Mouse (Mus musculus) gastrocnemius, adult 2 months (tissue): ENCODE results near the gene Efcab3. TPM values are rescaled to one million over a fixed set of nuclear protein-coding genes. Genes with fewer than 3 reads are reported as not detected.

Experiments used
- DNase-seq: peaks from one replicate; pipeline ENCODE4 v3.0.0; 2022
- H3K27ac ChIP-seq: fragments of 200-600 bp; 2 replicates; pipeline ENCODE4 v1.8.1; 2022; ENCODE audit warnings: mild to moderate bottlenecking
- H3K4me3 ChIP-seq: fragments of 200-600 bp; 2 replicates; pipeline ENCODE4 v1.8.1; 2022; ENCODE audit warnings: mild to moderate bottlenecking, moderate library complexity
- CTCF ChIP-seq: fragments of 200-600 bp; IDR thresholded peaks from 2 replicates; pipeline ENCODE4 v1.8.1; 2022; ENCODE audit warnings: antibody characterized with exemption, mild to moderate bottlenecking, moderate library complexity
- intact Hi-C: fragments of 180-260 bp; cut with DNase I; formaldehyde crosslinking; loops from one replicate; pipeline ENCODE4 v1.15.1; 2025
- total RNA-seq, 2 experiments: library from RNA; stranded (reverse); gene quantifications; 2 replicates each; pipeline ENCODE4 v1.2.3; 2021

Efcab3 gene
- total RNA-seq, 2 experiments from 2014 or later = not detected

- Histone ChIP-seq H3K4me3 (no peak overlapping the region), H3K27ac (no peak overlapping the region)
- intact Hi-C loops = no loop called here
- no peak for DNase-seq
- TF ChIP-seq CTCF = no peak
Observed at GRCm38 (mm10) chr11:105151226-105152016, 88.0 kb downstream of the Efcab3 start.

GRCm38 (mm10) chr11:105152017-105152300, 88.6 kb downstream of the Efcab3 start:
- Histone ChIP-seq H3K27ac (no peak overlapping the region), H3K4me3 (no peak overlapping the region)
- intact Hi-C loops = no loop called here
- DNase-seq = no peak
- TF ChIP-seq CTCF = no peak

- intact Hi-C loops = no loop called here
Observed at GRCm38 (mm10) chr11:105152357-105152899, 89.0 kb downstream of the Efcab3 start.

GRCm38 (mm10) chr11:105153068-105153833, 89.9 kb downstream of the Efcab3 start:
- intact Hi-C loops = no loop called here
- TF ChIP-seq CTCF = no peak
- Histone ChIP-seq H3K4me3 (no peak overlapping the region), H3K27ac (no peak overlapping the region)
- DNase-seq = no peak

More at GRCm38 (mm10) chr11:105152357-105152899, 89.0 kb downstream of the Efcab3 start:
- no peak for TF ChIP-seq CTCF
- DNase-seq = no peak
- H3K27ac ChIP-seq = no peak overlapping the region
- no peak overlapping the region for H3K4me3 ChIP-seq

GRCm38 (mm10) chr11:105155915-105156314, 92.5 kb downstream of the Efcab3 start:
- intact Hi-C loops = no loop called here
- DNase-seq = no peak

GRCm38 (mm10) chr11:105156748-105157267, 93.4 kb downstream of the Efcab3 start:
- H3K27ac ChIP-seq = peak overlapping the region; percentile 68
- peak overlapping the region; percentile 38 for H3K4me3 ChIP-seq
- intact Hi-C loops = no loop called here
- no peak for DNase-seq
- TF ChIP-seq CTCF = no peak

More at GRCm38 (mm10) chr11:105155915-105156314, 92.5 kb downstream of the Efcab3 start:
- peak overlapping the region; percentile 38 for H3K4me3 ChIP-seq
- H3K27ac ChIP-seq = peak overlapping the region; percentile 68
- no peak for TF ChIP-seq CTCF

- intact Hi-C loops = no loop called here
- TF ChIP-seq CTCF = no peak
- no peak overlapping the region for H3K4me3 ChIP-seq
Observed at GRCm38 (mm10) chr11:105158047-105158446, 94.7 kb downstream of the Efcab3 start.

GRCm38 (mm10) chr11:105159673-105160360, 96.4 kb downstream of the Efcab3 start:
- H3K4me3 ChIP-seq = no peak overlapping the region
- intact Hi-C loops = no loop called here

More at GRCm38 (mm10) chr11:105158047-105158446, 94.7 kb downstream of the Efcab3 start:
- H3K27ac ChIP-seq = no peak overlapping the region
- no peak for DNase-seq

GRCm38 (mm10) chr11:105161411-105161810, 98.0 kb downstream of the Efcab3 start:
- Histone ChIP-seq H3K4me3 (no peak overlapping the region), H3K27ac (no peak overlapping the region)
- DNase-seq = no peak
- intact Hi-C loops = no loop called here
- no peak for TF ChIP-seq CTCF

More at GRCm38 (mm10) chr11:105159673-105160360, 96.4 kb downstream of the Efcab3 start:
- no peak overlapping the region for H3K27ac ChIP-seq
- DNase-seq = no peak
- TF ChIP-seq CTCF = no peak

- intact Hi-C loops = no loop called here
Observed at GRCm38 (mm10) chr11:105164516-105165510, 101.4 kb downstream of the Efcab3 start.

GRCm38 (mm10) chr11:105166780-105167179, 103.4 kb downstream of the Efcab3 start:
- H3K27ac ChIP-seq = no peak overlapping the region

More at GRCm38 (mm10) chr11:105164516-105165510, 101.4 kb downstream of the Efcab3 start:
- Histone ChIP-seq H3K27ac (no peak overlapping the region), H3K4me3 (no peak overlapping the region)
- DNase-seq = no peak
- TF ChIP-seq CTCF = no peak

More at GRCm38 (mm10) chr11:105166780-105167179, 103.4 kb downstream of the Efcab3 start:
- TF ChIP-seq CTCF = no peak
- no peak for DNase-seq
- H3K4me3 ChIP-seq = no peak overlapping the region
- intact Hi-C loops = no loop called here

Other genes starting within 250 kb of the Efcab3 start
- 1 to 10 TPM; 7.8 to 8.4 TPM for gene Mettl2, start 62.8 kb downstream of the Efcab3 start, total RNA-seq
- gene Gm10842, start 83.3 kb downstream of the Efcab3 start, total RNA-seq = not detected
- gene Tlk2, start 115.2 kb downstream of the Efcab3 start, total RNA-seq = 10 to 100 TPM; 42.1 to 44.7 TPM
- gene Mrc2, start 229.1 kb downstream of the Efcab3 start, total RNA-seq = 10 to 100 TPM in 1 of 2 experiments, 1 to 10 TPM in 1; 5.9 to 17.6 TPM